Mouse (Mus musculus): ENCODE measurements around the gene Tango2.

DNA sequence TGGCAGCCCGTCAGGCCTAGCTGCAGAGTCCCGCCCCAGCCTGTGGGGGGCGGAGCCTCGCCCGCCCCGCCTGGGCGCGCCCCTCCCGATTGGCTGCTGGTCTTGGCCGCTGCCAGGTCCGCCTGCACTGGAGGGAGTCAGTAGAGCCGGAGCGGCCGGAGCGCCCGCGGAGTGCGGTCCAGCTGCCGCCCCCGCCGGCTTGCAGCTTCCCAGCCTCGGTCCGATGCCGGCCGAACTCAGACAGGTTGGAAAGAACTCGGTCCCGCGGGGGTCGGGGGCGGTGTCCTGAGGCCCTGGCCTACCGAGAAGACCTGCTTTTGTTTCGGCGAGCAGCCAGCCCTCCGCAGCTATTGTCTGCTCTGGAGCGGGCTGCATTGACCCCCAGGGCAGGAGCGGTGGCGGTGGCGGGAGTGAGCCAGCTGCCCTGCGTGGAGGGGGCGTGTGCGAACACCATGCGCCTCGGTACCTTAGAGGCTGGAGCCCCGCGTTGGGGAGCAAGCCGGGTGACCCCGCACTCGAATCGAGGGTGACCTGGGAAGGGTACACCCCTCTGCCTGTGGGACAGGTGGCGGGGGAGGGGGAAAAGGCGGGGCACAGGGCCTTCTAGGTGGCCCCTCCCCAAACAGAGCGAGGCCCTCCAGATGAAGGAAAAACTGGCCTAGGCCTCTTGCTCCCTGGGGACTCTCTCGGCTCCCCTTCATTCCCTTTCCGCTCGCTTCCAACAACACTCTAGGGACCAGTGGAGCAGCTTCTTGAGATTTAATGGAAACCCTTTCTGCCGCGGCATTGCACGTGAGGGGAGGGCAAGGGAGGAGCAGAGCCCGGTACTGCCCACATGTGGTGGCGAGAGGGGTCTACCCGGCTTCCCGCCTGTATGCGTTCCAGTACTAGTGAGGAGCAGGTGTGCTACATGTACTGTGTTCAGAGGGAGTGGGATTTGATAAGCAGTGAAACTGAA is 44.8 kb upstream of the Tango2 start:
- TF ChIP-seq CTCF (IDR thresholded peaks at IDR 0.05; ENCODE audit: low read depth) (peak; percentile 70), EP300 (optimal IDR thresholded peaks at IDR 0.05) (no peak)

Measured in stomach, postnatal 0 days (tissue).